Mouse (Mus musculus) neural tube, embryonic 11.5 days (tissue): ENCODE measurements around the gene Pla2g4f. TPM values are rescaled to one million over a fixed set of nuclear protein-coding genes. Genes with fewer than 3 reads are reported as not detected.

Source experiments
- ATAC-seq: fragments of 200-750 bp; cut with Nextera tagmentation; 2 replicates; pipeline ENCODE4 v1.8.0; 2017; ENCODE audit warnings: moderate number of reproducible peaks, mild to moderate bottlenecking, moderate TSS enrichment, moderate library complexity; ENCODE audit not compliant: insufficient read depth, low FRiP score, low TSS enrichment
- DNase-seq: peaks from one replicate; pipeline ENCODE4 v3.0.0-alpha.2; 2015; ENCODE audit warnings: low spot score
- H3K27ac ChIP-seq: fragments of 300-500 bp; sonication (generic); 2 replicates; pipeline ENCODE4 v1.5.1; 2014; ENCODE audit warnings: low read depth, mild to moderate bottlenecking, low read length
- H3K27me3 ChIP-seq: fragments of 300-500 bp; sonication (generic); 2 replicates; pipeline ENCODE4 v1.6.1; 2014; ENCODE audit warnings: mild to moderate bottlenecking, low read length, mixed read lengths; ENCODE audit not compliant: control insufficient read depth, insufficient read depth
- H3K36me3 ChIP-seq: fragments of 300-500 bp; sonication (generic); 2 replicates; pipeline ENCODE4 v1.6.1; 2014; ENCODE audit warnings: mild to moderate bottlenecking, low read length, moderate library complexity, mixed read lengths; ENCODE audit not compliant: control insufficient read depth, insufficient read depth
- H3K4me1 ChIP-seq: fragments of 300-500 bp; sonication (generic); 2 replicates; pipeline ENCODE4 v1.6.1; 2014; ENCODE audit warnings: low read length, mixed read lengths; ENCODE audit not compliant: control insufficient read depth, insufficient read depth
- H3K4me2 ChIP-seq: fragments of 300-500 bp; sonication (generic); 2 replicates; pipeline ENCODE4 v1.6.1; 2014; ENCODE audit warnings: low read depth, mild to moderate bottlenecking, moderate library complexity
- H3K4me3 ChIP-seq: fragments of 300-500 bp; sonication (generic); 2 replicates; pipeline ENCODE4 v1.5.1; 2014; ENCODE audit warnings: low read depth, low read length
- H3K9ac ChIP-seq: fragments of 300-500 bp; sonication (generic); 2 replicates; pipeline ENCODE4 v1.6.1; 2014; ENCODE audit warnings: mild to moderate bottlenecking, low read length
- H3K9me3 ChIP-seq: fragments of 300-500 bp; sonication (generic); 2 replicates; pipeline ENCODE4 v1.6.1; 2016; ENCODE audit warnings: low read length; ENCODE audit not compliant: control insufficient read depth
- WGBS: fragments of 180-500 bp; shearing (Covaris S2); extraction: QIAGEN DNeasy Blood & Tissue Kit; methylation state at CpG from one replicate; pipeline ENCODE4 v1.1.7; 2014; 5-methylcytosine and 5-hydroxymethylcytosine counted together
- polyA plus RNA-seq: library from polyadenylated mRNA; unstranded; fragments of >200 nt; fragmentation: Nextera tagmentation; extraction: Ambion mirVana; gene quantifications from 2 replicates; pipeline ENCODE4 v1.2.1, GENCODE M21; 2014

Gene Pla2g4f
- polyA plus RNA-seq, 1 experiment from 2014 or later, result not detected

DNA sequence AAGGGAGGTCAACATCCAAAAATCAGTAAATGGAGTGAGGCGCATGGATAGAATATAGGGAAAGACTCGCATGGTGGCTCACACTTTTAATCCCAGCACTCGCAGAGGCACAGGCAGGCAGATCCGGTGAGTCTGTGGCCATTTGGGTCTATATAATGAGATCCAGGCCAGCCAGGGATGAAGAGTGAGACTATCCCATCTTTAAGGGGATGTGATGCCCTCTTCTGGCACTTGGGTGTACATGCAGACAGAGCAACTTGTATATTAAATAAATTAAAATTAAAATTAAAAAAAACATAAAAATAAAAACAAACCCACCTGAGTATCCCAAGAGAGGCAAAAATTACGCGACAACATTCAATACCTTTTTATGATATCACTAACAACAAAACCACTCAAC, 48.4 kb downstream of the Pla2g4f start:
- Histone ChIP-seq H3K9me3 (no peaks in the 10 kb centered on the region), H3K4me2 (no peak overlapping the region), H3K4me1 (no peaks in the 10 kb centered on the region), H3K9ac (no peak overlapping the region), H3K36me3 (no peaks in the 10 kb centered on the region), H3K27ac (no peak overlapping the region), H3K27me3 (no peaks in the 10 kb centered on the region), H3K4me3 (no peak overlapping the region)
- DNase-seq (no peak), ATAC-seq (no peak)
- 75% methylated on average over 6 of the region's 6 CpGs for WGBS

DNA sequence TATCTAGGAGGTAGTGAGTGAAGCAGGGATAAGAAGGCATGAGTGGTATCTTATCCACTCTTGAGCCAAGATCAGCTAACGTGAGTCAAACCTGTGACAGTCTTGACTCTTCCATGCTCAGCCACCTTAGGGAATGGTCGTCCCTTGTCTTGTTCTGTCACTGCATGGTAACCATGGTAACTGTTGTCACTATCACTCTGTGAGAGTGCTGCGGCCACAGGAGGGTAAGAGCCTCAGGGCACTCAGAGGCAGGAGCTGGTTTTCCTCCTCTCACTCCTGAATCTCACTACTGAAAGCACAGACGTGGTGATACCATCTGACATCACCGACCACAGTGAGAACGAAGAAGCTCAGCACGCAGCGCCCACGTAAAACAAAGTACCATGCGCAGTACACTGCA, 49.1 kb downstream of the Pla2g4f start:
- Histone ChIP-seq H3K36me3 (no peaks in the 10 kb centered on the region), H3K9me3 (no peaks in the 10 kb centered on the region), H3K27ac (no peak overlapping the region), H3K4me2 (no peak overlapping the region), H3K4me1 (no peaks in the 10 kb centered on the region), H3K9ac (no peak overlapping the region), H3K27me3 (no peaks in the 10 kb centered on the region), H3K4me3 (no peak overlapping the region)
- no peak for ATAC-seq
- no peak for DNase-seq
- WGBS, result 67% methylated on average over 10 of the region's 10 CpGs

DNA sequence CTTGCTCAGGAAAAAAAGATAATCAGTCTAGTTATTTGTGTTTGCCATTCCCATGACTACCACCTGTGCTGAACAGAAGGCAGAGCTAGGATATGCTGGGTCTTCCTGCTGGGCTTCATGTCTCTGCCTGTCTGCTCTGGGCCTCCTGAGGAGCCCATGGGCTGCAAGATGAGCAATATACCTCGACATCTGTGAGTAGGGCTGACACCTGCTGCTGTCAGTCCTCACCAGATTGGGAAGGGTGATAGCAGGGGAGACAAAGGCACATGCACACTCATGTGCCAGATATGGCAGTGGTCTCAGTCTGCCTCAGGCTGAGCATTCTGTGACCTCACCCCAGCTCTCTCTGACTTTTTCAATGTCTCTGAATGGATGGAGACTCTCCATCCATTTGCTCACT, 51.1 kb downstream of the Pla2g4f start:
- DNase-seq, result no peak
- Histone ChIP-seq H3K4me3 (no peak overlapping the region), H3K27ac (no peak overlapping the region), H3K4me2 (no peak overlapping the region), H3K9me3 (no peaks in the 10 kb centered on the region), H3K9ac (no peak overlapping the region), H3K4me1 (no peaks in the 10 kb centered on the region), H3K27me3 (no peaks in the 10 kb centered on the region), H3K36me3 (no peaks in the 10 kb centered on the region)
- 35% methylated on average over 1 of the region's 1 CpGs for WGBS
- ATAC-seq, result no peak

GRCm38 (mm10) chr2:120261346-120261745, 52.6 kb downstream of the Pla2g4f start:
- Histone ChIP-seq H3K9me3 (no peaks in the 10 kb centered on the region), H3K36me3 (no peaks in the 10 kb centered on the region), H3K4me1 (no peaks in the 10 kb centered on the region), H3K4me2 (no peak overlapping the region), H3K27ac (no peak overlapping the region), H3K27me3 (no peaks in the 10 kb centered on the region), H3K9ac (no peak overlapping the region), H3K4me3 (no peak overlapping the region)
- DNase-seq (no peak), ATAC-seq (no peak)
- WGBS, result 84% methylated on average over 3 of the region's 3 CpGs

DNA sequence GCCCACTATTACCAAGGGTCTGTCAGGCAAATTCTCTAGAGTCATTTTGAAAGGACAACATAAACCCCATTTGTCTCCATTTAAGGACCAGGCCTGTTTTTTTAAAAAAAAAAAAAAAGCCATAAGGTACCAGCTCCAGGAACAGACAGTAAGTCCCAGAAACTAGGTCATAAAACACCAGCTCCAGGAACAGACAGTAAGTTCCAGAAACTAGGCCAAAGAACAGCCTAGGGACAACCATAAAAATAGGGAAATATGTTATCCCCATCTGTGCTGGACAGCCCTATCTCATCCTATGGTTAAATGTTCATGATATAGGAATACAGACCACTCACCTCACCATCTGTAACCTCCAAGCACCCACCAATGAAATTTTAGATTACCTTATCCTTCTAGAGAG, 57.7 kb downstream of the Pla2g4f start:
- Histone ChIP-seq H3K27ac (no peak overlapping the region), H3K36me3 (no peaks in the 10 kb centered on the region), H3K27me3 (no peaks in the 10 kb centered on the region), H3K4me1 (no peaks in the 10 kb centered on the region), H3K9me3 (no peaks in the 10 kb centered on the region), H3K4me2 (no peak overlapping the region), H3K9ac (no peak overlapping the region), H3K4me3 (no peak overlapping the region)
- ATAC-seq, result no peak
- no peak for DNase-seq

DNA sequence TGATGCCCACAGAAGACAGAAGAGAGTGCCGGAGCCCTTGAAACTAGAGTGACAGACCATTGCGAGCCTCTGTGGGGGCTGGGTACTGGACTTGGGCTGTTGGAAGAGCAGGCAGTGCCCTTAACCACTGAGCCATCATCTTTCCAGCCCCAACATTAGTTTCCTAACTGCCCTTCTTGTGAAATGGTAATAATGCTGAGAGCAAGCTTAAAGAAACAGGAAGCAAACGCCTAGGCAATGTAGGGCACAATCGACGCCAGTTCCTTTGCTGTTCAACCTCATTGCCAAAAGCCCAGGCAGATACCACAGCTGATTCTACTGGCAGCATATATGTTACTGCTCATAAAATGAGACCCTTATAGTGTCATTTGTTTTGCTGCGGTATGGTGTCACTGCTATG, 61.3 kb downstream of the Pla2g4f start:
- no peaks in the 10 kb centered on the region for H3K4me1 ChIP-seq
- H3K9ac ChIP-seq, result no peak overlapping the region
- DNase-seq, result no peak
- no peaks in the 10 kb centered on the region for H3K36me3 ChIP-seq
- H3K4me2 ChIP-seq, result no peak overlapping the region
- ATAC-seq, result no peak
- WGBS, result 87% methylated on average over 6 of the region's 6 CpGs
- no peaks in the 10 kb centered on the region for H3K27me3 ChIP-seq
- no peaks in the 10 kb centered on the region for H3K9me3 ChIP-seq
- no peak overlapping the region for H3K4me3 ChIP-seq
- H3K27ac ChIP-seq, result no peak overlapping the region

Other genes with a start within 250 kb of the Pla2g4f start
- 17.4 and 17.8 TPM in 2 replicates for gene Ehd4, start 159.6 kb downstream of the Pla2g4f start, polyA plus RNA-seq
- 0.05 and 0.12 TPM in 2 replicates for gene Pla2g4e, start 68.8 kb downstream of the Pla2g4f start, polyA plus RNA-seq
- gene Pla2g4d, start 25.0 kb downstream of the Pla2g4f start, polyA plus RNA-seq, result 0.07 TPM in 1 of 2 replicates, not detected in the other
- gene Vps39, start 39.0 kb upstream of the Pla2g4f start, polyA plus RNA-seq, result 40.8 and 41.5 TPM in 2 replicates
- 7.4 and 7.7 TPM in 2 replicates for gene Ganc, start 89.7 kb upstream of the Pla2g4f start, polyA plus RNA-seq
- gene Tmem87a, start 89.9 kb upstream of the Pla2g4f start, polyA plus RNA-seq, result 4.7 and 6.3 TPM in 2 replicates
- gene Capn3, start 141.9 kb upstream of the Pla2g4f start, polyA plus RNA-seq, result 0.82 and 1.5 TPM in 2 replicates
- 63.6 and 68.5 TPM in 2 replicates for gene Zfp106, start 249.7 kb upstream of the Pla2g4f start, polyA plus RNA-seq